Mouse (Mus musculus): ENCODE data around the gene Dab1. TPM values are rescaled to one million over a fixed set of nuclear protein-coding genes. Genes with fewer than 3 reads are reported as not detected.
A peak's percentile ranks its signal among the peaks of the same experiment; 100 is the strongest.

Dab1 gene
- total RNA-seq, 2 experiments from 2014 or later = 0.74 to 2.3 TPM

- no peak for DNase-seq (ENCODE audit: low spot score in 2 of 2)
These were observed 881.0 kb downstream of the Dab1 start for GRCm38 (mm10) chr4:104500112-104500511.

- DNase-seq (ENCODE audit: low spot score in 2 of 2) = no peak
These were observed 881.5 kb downstream of the Dab1 start for GRCm38 (mm10) chr4:104500646-104501045.

- no peak for DNase-seq (ENCODE audit: low spot score in 2 of 2)
These were observed 882.1 kb downstream of the Dab1 start for GRCm38 (mm10) chr4:104501245-104501644.

GRCm38 (mm10) chr4:104504916-104505315 is 885.8 kb downstream of the Dab1 start:
- no peak for DNase-seq (ENCODE audit: low spot score in 2 of 2)

- no peak for DNase-seq (ENCODE audit: low spot score in 2 of 2)
These were observed 890.2 kb downstream of the Dab1 start for GRCm38 (mm10) chr4:104509230-104509985.

GRCm38 (mm10) chr4:104511855-104512254 is 892.7 kb downstream of the Dab1 start:
- DNase-seq (ENCODE audit: low spot score in 2 of 2) = no peak

GRCm38 (mm10) chr4:104512513-104512912 is 893.4 kb downstream of the Dab1 start:
- no peak for DNase-seq (ENCODE audit: low spot score in 2 of 2)

GRCm38 (mm10) chr4:104513622-104514021 is 894.5 kb downstream of the Dab1 start:
- no peak for DNase-seq (ENCODE audit: low spot score in 2 of 2)

- peak; percentile 21 for DNase-seq (ENCODE audit: low spot score in 2 of 2)
These were observed 895.4 kb downstream of the Dab1 start for GRCm38 (mm10) chr4:104514568-104515000.

GRCm38 (mm10) chr4:104515681-104516080 is 896.5 kb downstream of the Dab1 start:
- DNase-seq (ENCODE audit: low spot score in 2 of 2) = no peak

GRCm38 (mm10) chr4:104522324-104522723 is 903.2 kb downstream of the Dab1 start:
- no peak for DNase-seq (ENCODE audit: low spot score in 2 of 2)

GRCm38 (mm10) chr4:104523776-104524175 is 904.6 kb downstream of the Dab1 start:
- no peak for DNase-seq (ENCODE audit: low spot score in 2 of 2)

- no peak for DNase-seq (ENCODE audit: low spot score in 2 of 2)
These were observed 910.9 kb downstream of the Dab1 start for GRCm38 (mm10) chr4:104529905-104530646.

GRCm38 (mm10) chr4:104532846-104533245 is 913.7 kb downstream of the Dab1 start:
- DNase-seq (ENCODE audit: low spot score in 2 of 2) = no peak

GRCm38 (mm10) chr4:104538420-104538819 is 919.3 kb downstream of the Dab1 start:
- DNase-seq (ENCODE audit: low spot score in 2 of 2) = no peak

- no peak for DNase-seq (ENCODE audit: low spot score in 2 of 2)
These were observed 919.9 kb downstream of the Dab1 start for GRCm38 (mm10) chr4:104539047-104539446.

- DNase-seq (ENCODE audit: low spot score in 2 of 2) = no peak
These were observed 927.9 kb downstream of the Dab1 start for GRCm38 (mm10) chr4:104547091-104547490.

- DNase-seq (ENCODE audit: low spot score in 2 of 2) = no peak
These were observed 929.1 kb downstream of the Dab1 start for GRCm38 (mm10) chr4:104548287-104548686.

GRCm38 (mm10) chr4:104550581-104551205 is 931.5 kb downstream of the Dab1 start:
- no peak for DNase-seq (ENCODE audit: low spot score in 2 of 2)

GRCm38 (mm10) chr4:104551390-104552070 is 932.4 kb downstream of the Dab1 start:
- no peak for DNase-seq (ENCODE audit: low spot score in 2 of 2)

GRCm38 (mm10) chr4:104555408-104555807 is 936.2 kb downstream of the Dab1 start:
- no peak for DNase-seq (ENCODE audit: low spot score in 2 of 2)
